Mouse (Mus musculus) spleen, adult 2 months (tissue): Measurements from ENCODE around the gene Prom1. TPM values are rescaled to one million over a fixed set of nuclear protein-coding genes. Genes with fewer than 3 reads are reported as not detected.
"Not testable (repeated sequence)": the region's sequence is repeated elsewhere in the genome, so short reads cannot be mapped to it uniquely, and the experiment has no call there.

Experiments used
- DNase-seq, 2 experiments: peaks; one replicate each; pipeline versions ENCODE4 v3.0.0 to v3.0.0-alpha.2; 2012 to 2021; ENCODE audit warnings: low spot score in 2 of 2, low read depth in 1 of 2
- H3K27ac ChIP-seq: fragments of 200-500 bp; 2 replicates; pipeline ENCODE4 v1.5.1; 2012; ENCODE audit warnings: low read length, inconsistent platforms; ENCODE audit not compliant: insufficient read depth
- H3K27me3 ChIP-seq: fragments of 200-500 bp; 2 replicates; pipeline ENCODE4 v1.6.1; 2012; ENCODE audit warnings: mild to moderate bottlenecking, moderate library complexity, low read length, inconsistent platforms; ENCODE audit not compliant: control insufficient read depth, insufficient read depth
- H3K36me3 ChIP-seq: fragments of 200-500 bp; 2 replicates; pipeline ENCODE4 v1.6.1; 2012; ENCODE audit warnings: mild to moderate bottlenecking, low read length, inconsistent platforms; ENCODE audit not compliant: control insufficient read depth, insufficient read depth
- H3K4me1 ChIP-seq: fragments of 200-500 bp; 2 replicates; pipeline ENCODE4 v1.6.1; 2011; ENCODE audit warnings: inconsistent platforms; ENCODE audit not compliant: control insufficient read depth, insufficient read depth, insufficient read length
- H3K4me3 ChIP-seq: fragments of 200-500 bp; 2 replicates; pipeline ENCODE4 v1.5.1; 2011; ENCODE audit warnings: mild to moderate bottlenecking, inconsistent platforms; ENCODE audit not compliant: insufficient read depth, insufficient read length; ENCODE audit errors: extremely low read depth
- CTCF ChIP-seq: fragments of 200-500 bp; IDR thresholded peaks from 2 replicates; pipeline ENCODE4 v1.5.1; 2011; ENCODE audit warnings: mild to moderate bottlenecking, inconsistent platforms; ENCODE audit not compliant: insufficient read depth, insufficient read length, insufficient replicate concordance; ENCODE audit errors: extremely low read depth
- POLR2A ChIP-seq: fragments of 200-500 bp; IDR thresholded peaks from 2 replicates; pipeline ENCODE4 v1.6.1; 2011; ENCODE audit warnings: low read depth, low read length, inconsistent platforms
- WGBS: fragments of 180-500 bp; shearing (Covaris S2); methylation state at CpG from one replicate; pipeline ENCODE4 v1.1.7; 2018; 5-methylcytosine and 5-hydroxymethylcytosine counted together
- polyA plus RNA-seq: library from polyadenylated mRNA; depleted of rRNA; stranded (reverse); fragments of >200 nt; gene quantifications from 2 replicates; pipeline ENCODE4 v1.2.3, GENCODE M21; 2012; rRNA removed

Prom1 gene
- 0.38 and 0.79 TPM in 2 replicates for polyA plus RNA-seq

GRCm38 (mm10) chr5:44101231-44102110 is at the start of gene Prom1:
Gene Prom1 (minus strand): TSS chr5:44102032.
- WGBS = 14% methylated on average over 44 of the region's 44 CpGs
- Histone ChIP-seq H3K4me1 (no peaks in the 10 kb centered on the region), H3K36me3 (no peaks in the 10 kb centered on the region), H3K4me3 (peak within 1 kb of the TSS; percentile 16; the same call in 1 of the 2 replicates), H3K27me3 (peaks cover 15% of the 10 kb centered on the region), H3K27ac (no peak within 1 kb of the TSS)
- no peak for DNase-seq
- TF ChIP-seq CTCF (no peak), POLR2A (no peak)

- DNase-seq = no peak
- Histone ChIP-seq H3K27ac (no peak overlapping the region), H3K27me3 (no peaks in the 10 kb centered on the region), H3K36me3 (no peaks in the 10 kb centered on the region), H3K4me3 (no peak overlapping the region), H3K4me1 (no peaks in the 10 kb centered on the region)
- WGBS = 77% methylated on average over 3 of the region's 3 CpGs
- TF ChIP-seq CTCF = no peak
- TF ChIP-seq POLR2A = no peak
These were observed 45.9 kb upstream of the Prom1 start for GRCm38 (mm10) chr5:44147732-44148131.

- 66% methylated on average over 6 of the region's 6 CpGs for WGBS
- no peak for TF ChIP-seq CTCF
- no peak for TF ChIP-seq POLR2A
- DNase-seq = no peak
- no peak overlapping the region for H3K27ac ChIP-seq
- no peaks in the 10 kb centered on the region for H3K36me3 ChIP-seq
- no peaks in the 10 kb centered on the region for H3K4me1 ChIP-seq
- no peaks in the 10 kb centered on the region for H3K27me3 ChIP-seq
- H3K4me3 ChIP-seq = no peak overlapping the region
These were observed 44.9 kb upstream of the Prom1 start for GRCm38 (mm10) chr5:44146437-44147332.

GRCm38 (mm10) chr5:44143467-44144235 is 41.8 kb upstream of the Prom1 start:
- H3K4me3 ChIP-seq = no peak overlapping the region
- H3K27ac ChIP-seq = no peak overlapping the region
- no peaks in the 10 kb centered on the region for H3K27me3 ChIP-seq
- WGBS = 77% methylated on average over 8 of the region's 8 CpGs
- H3K36me3 ChIP-seq = no peaks in the 10 kb centered on the region
- no peak for DNase-seq
- H3K4me1 ChIP-seq = no peaks in the 10 kb centered on the region
- no peak for TF ChIP-seq CTCF
- TF ChIP-seq POLR2A = no peak

- Histone ChIP-seq H3K27me3 (no peaks in the 10 kb centered on the region), H3K4me1 (no peaks in the 10 kb centered on the region), H3K36me3 (no peaks in the 10 kb centered on the region), H3K27ac (no peak overlapping the region), H3K4me3 (no peak overlapping the region)
- TF ChIP-seq CTCF (no peak), POLR2A (no peak)
- DNase-seq = no peak
- WGBS = 33% methylated on average over 4 of the region's 4 CpGs
These were observed 25.7 kb upstream of the Prom1 start for GRCm38 (mm10) chr5:44127487-44127886.

- not testable (repeated sequence) for H3K36me3 ChIP-seq
- 94% methylated on average over 8 of the region's 8 CpGs for WGBS
These were observed 24.7 kb upstream of the Prom1 start for GRCm38 (mm10) chr5:44126574-44126973.

More at GRCm38 (mm10) chr5:44126574-44126973, 24.7 kb upstream of the Prom1 start:
- H3K27ac ChIP-seq, H3K27me3 ChIP-seq, H3K4me3 ChIP-seq, H3K4me1 ChIP-seq, DNase-seq: not testable (repeated sequence)
